Mouse (Mus musculus): ENCODE measurements around the gene Jag2. TPM values are rescaled to one million over a fixed set of nuclear protein-coding genes. Genes with fewer than 3 reads are reported as not detected.

The Jag2 gene
- total RNA-seq, 2 experiments from 2014 or later = 50.1 to 55.1 TPM

DNA sequence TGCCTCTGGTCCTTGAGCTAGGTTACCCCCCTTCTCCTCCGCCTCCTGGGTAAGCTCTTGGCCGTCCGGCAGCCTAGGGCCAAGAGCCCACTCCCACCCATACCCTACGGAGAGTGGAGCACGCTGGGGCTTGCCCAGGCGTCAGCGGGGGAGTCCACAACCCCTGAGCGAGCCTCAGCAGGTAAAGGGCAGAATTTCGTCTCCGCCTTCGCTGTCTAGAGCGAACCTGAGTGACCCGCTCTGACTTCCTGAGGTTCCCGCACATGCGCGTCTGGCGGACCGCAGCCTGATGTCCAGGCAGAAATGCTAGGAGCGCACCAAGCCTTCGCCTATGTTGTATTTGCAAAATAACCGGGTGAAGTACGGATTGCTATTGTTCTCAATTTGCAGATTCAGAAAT, 55.4 kb downstream of the Jag2 start:
- intact Hi-C loops (cut with DNase I) = no loop called here
- DNase-seq (ENCODE audit: low spot score in 2 of 2) = no peak

- DNase-seq (ENCODE audit: low spot score in 2 of 2) = peak; percentile 46 to 66
These were observed 56.0 kb downstream of the Jag2 start for GRCm38 (mm10) chr12:112873452-112874190.

GRCm38 (mm10) chr12:112872991-112873390, 56.6 kb downstream of the Jag2 start:
- no peak for DNase-seq (ENCODE audit: low spot score in 2 of 2)
- intact Hi-C loops (cut with DNase I) = no loop called here

More at GRCm38 (mm10) chr12:112873452-112874190, 56.0 kb downstream of the Jag2 start:
- intact Hi-C loops (cut with DNase I) = no loop called here

- intact Hi-C loops (cut with DNase I) = no loop called here
- DNase-seq (ENCODE audit: low spot score in 2 of 2) = no peak
These were observed 58.3 kb downstream of the Jag2 start for GRCm38 (mm10) chr12:112871272-112871671.

DNA sequence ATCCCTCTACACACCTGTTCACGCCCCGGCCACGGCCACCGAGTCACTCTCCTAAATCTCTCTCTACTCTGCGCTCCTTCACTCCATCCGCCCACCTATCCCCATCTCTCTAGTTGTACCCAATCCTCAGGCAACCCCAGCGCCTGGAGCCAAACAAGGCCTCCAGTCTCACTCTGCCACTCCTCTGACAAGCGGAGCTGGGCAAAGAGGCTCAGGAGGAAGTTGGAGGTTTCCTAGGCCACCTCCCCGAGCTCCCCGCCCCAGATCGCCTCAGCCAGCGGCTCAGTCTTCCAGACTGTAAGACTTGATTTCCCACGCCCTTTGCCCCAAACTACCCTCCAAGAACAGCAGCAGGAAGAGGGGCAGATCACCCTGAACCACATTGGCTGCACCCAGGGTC, 58.8 kb downstream of the Jag2 start:
- intact Hi-C loops (cut with DNase I) = no loop called here
- DNase-seq (ENCODE audit: low spot score in 2 of 2) = no peak

DNA sequence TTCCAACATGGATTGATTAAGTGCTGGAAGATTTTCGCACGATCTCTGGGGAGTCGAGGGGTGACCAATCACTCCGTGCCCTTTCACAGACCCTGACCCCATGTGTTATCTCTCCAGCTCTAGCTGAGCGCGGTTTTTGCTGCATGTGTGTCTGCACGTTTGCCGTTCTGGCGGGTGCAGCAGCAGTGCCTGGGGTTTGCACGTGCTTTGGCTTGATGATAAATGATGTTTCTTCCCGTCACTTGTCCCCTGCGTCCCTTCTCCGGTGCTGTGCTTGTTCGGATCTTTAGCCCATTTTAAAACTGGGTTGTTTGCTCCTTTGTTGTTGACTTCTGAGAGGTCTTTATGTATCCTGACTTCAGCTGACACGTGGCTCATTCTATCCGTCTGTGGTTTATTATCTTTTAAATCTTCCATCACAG, 59.8 kb downstream of the Jag2 start:
- no peak for DNase-seq (ENCODE audit: low spot score in 2 of 2)
- intact Hi-C loops (cut with DNase I) = no loop called here

DNA sequence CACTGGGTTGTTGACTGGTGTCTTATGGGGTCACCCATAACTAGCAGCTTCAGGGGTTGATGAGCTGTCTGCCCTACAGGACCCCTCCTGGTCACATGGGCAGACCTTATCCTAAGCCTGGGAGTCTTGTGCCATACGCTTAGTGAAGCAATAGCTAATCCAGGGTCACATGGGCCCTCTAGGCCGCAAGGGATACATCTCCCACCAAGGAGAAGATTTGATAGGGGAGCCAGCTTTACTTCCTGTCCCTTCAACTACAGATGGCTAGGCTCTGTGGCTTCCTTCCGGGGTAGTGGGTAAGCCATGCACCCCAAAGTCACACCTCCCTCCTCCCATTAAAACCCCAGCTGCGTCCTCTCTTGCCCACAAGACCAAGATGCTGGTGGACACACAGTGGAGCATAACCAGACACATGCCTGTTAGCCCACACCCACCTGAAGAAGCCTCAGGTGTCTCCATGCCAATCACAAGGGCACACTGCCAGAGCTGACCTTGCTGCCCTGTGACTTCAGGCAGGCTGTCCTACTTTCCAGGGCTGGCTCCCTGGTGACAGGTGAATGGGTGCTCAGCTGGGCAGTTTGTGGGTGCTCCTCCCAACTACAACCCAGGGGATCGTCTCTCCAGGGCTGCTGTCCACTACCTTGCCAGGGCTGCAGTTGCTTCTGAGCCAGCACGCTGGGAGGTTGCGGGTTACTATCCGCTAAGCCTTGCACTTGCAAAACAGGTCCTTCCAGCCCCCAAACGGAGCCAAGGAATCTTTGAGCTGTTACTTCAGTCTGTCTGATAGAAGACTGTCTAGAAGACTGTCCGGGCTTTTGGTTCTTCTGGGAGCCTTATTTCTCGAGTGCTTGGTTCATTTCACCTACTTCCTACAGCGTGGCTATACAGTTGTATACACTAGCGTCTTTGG, 61.1 kb downstream of the Jag2 start, which contains the start of gene Gpr132:
Gene Gpr132, minus strand, starts transcription at position 51 of the 910 bp plus-strand sequence.
- no peak for DNase-seq (ENCODE audit: low spot score in 2 of 2)
- intact Hi-C loops (cut with DNase I) = no loop called here

DNA sequence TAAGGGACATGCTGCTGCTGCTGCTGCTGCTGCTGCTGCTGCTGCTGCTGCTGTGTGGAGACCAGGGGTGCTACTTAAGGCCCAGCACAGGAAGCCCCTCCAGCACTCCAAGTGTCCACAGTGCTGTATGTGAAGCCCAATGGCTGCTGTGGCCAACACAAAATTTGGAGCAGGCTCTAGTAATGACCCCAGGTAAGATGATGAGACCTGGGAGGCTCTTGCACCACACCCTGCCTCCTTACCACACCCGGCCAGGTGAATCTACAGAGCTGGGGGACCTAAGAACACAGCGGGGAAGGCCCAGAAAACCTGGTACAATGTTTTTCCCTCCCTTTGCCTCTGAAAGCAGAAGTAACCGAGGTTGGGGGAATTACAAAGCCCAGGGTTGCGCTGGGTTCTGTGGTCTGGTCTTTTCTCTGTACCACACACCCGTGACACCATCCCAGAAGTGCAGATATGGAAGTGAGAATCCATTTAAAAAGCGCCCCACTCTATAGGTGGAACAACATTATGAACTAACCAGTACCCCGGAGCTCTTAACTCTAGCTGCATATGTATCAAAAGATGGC, 62.4 kb downstream of the Jag2 start:
- no peak for DNase-seq (ENCODE audit: low spot score in 2 of 2)
- intact Hi-C loops (cut with DNase I) = no loop called here

- intact Hi-C loops (cut with DNase I) = no loop called here
- no peak for DNase-seq (ENCODE audit: low spot score in 2 of 2)
These were observed 63.0 kb downstream of the Jag2 start for GRCm38 (mm10) chr12:112866467-112867080.

- intact Hi-C loops (cut with DNase I) = no loop called here
- no peak for DNase-seq (ENCODE audit: low spot score in 2 of 2)
These were observed 64.8 kb downstream of the Jag2 start for GRCm38 (mm10) chr12:112864804-112865203.

GRCm38 (mm10) chr12:112861911-112862321, 67.7 kb downstream of the Jag2 start:
- intact Hi-C loops (cut with DNase I) = no loop called here

DNA sequence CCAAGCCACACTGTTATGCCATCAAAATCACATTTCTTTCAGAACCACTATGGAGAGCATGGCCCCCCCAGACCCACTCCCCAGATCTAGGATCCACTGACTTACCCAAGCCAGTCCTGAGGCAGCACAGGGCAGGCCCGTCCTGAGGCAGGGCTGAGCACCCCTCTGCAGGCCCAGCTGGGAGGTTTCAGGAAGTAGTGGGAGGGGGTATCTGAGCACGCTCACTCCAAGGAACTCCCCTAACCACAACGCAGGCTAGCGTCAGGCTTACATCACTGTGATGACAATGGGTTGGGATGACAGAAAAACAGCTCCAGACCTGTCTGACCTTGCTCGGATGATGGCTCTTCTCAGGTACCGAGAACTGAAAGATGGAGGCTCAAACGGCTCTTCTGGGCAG, 68.8 kb downstream of the Jag2 start:
- no peak for DNase-seq (ENCODE audit: low spot score in 2 of 2)
- intact Hi-C loops (cut with DNase I) = no loop called here

More at GRCm38 (mm10) chr12:112861911-112862321, 67.7 kb downstream of the Jag2 start:
- no peak for DNase-seq (ENCODE audit: low spot score in 2 of 2)

GRCm38 (mm10) chr12:112859930-112860329, 69.6 kb downstream of the Jag2 start:
- no peak for DNase-seq (ENCODE audit: low spot score in 2 of 2)
- intact Hi-C loops (cut with DNase I) = no loop called here

GRCm38 (mm10) chr12:112858581-112859336, 70.8 kb downstream of the Jag2 start:
- DNase-seq (ENCODE audit: low spot score in 2 of 2) = no peak
- intact Hi-C loops (cut with DNase I) = no loop called here

Small RNA genes within 50 kb of the gene (microRNA-seq; reads per million reads assigned to microRNA genes)
- gene Mir6941 = 1.0 to 1.2 reads per million in 2 experiments

Other genes starting within 250 kb of the Jag2 start
- gene Cep170b, start 209.3 kb downstream of the Jag2 start, total RNA-seq (2021) = 100 to 1,000 TPM; 246 TPM
- 10 to 100 TPM in 1 of 2 experiments, 1 to 10 TPM in 1; 9.3 to 10.7 TPM for gene Pld4, start 169.1 kb downstream of the Jag2 start, total RNA-seq (2021)
- 1 to 10 TPM; 5.3 to 5.5 TPM for gene Ahnak2, start 127.1 kb downstream of the Jag2 start, total RNA-seq (2021)
- 10 to 100 TPM; 17.1 to 17.7 TPM for gene Clba1, start 120.8 kb downstream of the Jag2 start, total RNA-seq (2021)
- gene Cdca4, start 100.4 kb downstream of the Jag2 start, total RNA-seq (2021) = 10 to 100 TPM in 1 of 2 experiments, 1 to 10 TPM in 1; 9.5 to 10.6 TPM
- gene Gpr132, start 61.5 kb downstream of the Jag2 start, total RNA-seq (2021) = not detected
- 10 to 100 TPM; 10.8 to 11.5 TPM for gene Nudt14, start 12.3 kb upstream of the Jag2 start, total RNA-seq (2021)
- gene Btbd6, start 46.7 kb upstream of the Jag2 start, total RNA-seq (2021) = 10 to 100 TPM; 55.9 to 60.9 TPM
- gene Brf1, start 70.9 kb upstream of the Jag2 start, total RNA-seq (2021) = 10 to 100 TPM; 45.0 to 50.4 TPM
- gene Pacs2, start 84.7 kb upstream of the Jag2 start, total RNA-seq (2021) = 10 to 100 TPM; 63.3 to 79.9 TPM
- under 1 TPM in 1 of 2 experiments, not detected in 1; 0.44 TPM for gene Tex22, start 144.7 kb upstream of the Jag2 start, total RNA-seq (2021)
- gene Mta1, start 168.5 kb upstream of the Jag2 start, total RNA-seq (2021) = 10 to 100 TPM; 76.7 to 82.7 TPM
- 100 to 1,000 TPM; 160 to 161 TPM for gene Crip2, start 210.5 kb upstream of the Jag2 start, total RNA-seq (2021)
- 10 to 100 TPM; 12.4 to 15.2 TPM for gene Crip1, start 216.5 kb upstream of the Jag2 start, total RNA-seq (2021)
- gene Tedc1, start 226.6 kb upstream of the Jag2 start, total RNA-seq (2021) = 1 to 10 TPM; 1.4 to 1.8 TPM